Mouse (Mus musculus) G1E (cell line): Measurements from ENCODE around the gene 4930432K21Rik.

Source experiments
- CTCF ChIP-seq: IDR thresholded peaks from 2 replicates; pipeline ENCODE4 v1.5.1; 2012; ENCODE audit warnings: low read depth, low read length, inconsistent platforms, mixed read lengths
- GATA1 ChIP-seq: IDR thresholded peaks from 2 replicates; pipeline ENCODE4 v1.6.1; 2012; ENCODE audit warnings: borderline replicate concordance, low read length, inconsistent platforms, mixed read lengths
- POLR2AphosphoS5 ChIP-seq: IDR thresholded peaks from 2 replicates; pipeline ENCODE4 v1.6.1; 2012; ENCODE audit warnings: low read depth, low read length, inconsistent platforms; ENCODE audit not compliant: insufficient replicate concordance
- TAL1 ChIP-seq: conservative IDR thresholded peaks from 2 replicates; pipeline ENCODE4 v1.6.1; 2012; ENCODE audit warnings: low read depth, low read length, inconsistent platforms, mixed read lengths

DNA sequence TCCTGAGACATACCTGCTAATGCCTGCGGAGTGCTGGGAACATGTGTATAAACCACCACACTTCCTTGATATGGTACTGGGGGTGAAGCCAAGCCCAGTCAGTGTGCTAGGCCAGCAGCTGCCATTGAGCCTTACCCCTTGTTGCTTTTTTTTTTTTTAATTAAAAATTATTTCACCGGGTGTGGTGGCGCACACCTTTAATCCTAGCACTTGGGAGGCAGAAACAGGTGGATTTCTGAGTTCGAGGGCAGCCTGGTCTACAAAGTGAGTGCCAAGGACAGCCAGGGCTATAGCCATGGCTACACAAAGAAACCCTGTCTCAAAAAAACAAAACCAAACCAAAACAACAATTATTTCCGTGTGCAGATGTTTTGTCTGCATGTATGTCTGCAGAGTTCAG lies 57.2 kb downstream of the 4930432K21Rik start:
- TF ChIP-seq CTCF (no peak), TAL1 (no peak), GATA1 (no peak), POLR2AphosphoS5 (no peak)
